Mouse (Mus musculus): ENCODE data around the gene Get4.

DNA sequence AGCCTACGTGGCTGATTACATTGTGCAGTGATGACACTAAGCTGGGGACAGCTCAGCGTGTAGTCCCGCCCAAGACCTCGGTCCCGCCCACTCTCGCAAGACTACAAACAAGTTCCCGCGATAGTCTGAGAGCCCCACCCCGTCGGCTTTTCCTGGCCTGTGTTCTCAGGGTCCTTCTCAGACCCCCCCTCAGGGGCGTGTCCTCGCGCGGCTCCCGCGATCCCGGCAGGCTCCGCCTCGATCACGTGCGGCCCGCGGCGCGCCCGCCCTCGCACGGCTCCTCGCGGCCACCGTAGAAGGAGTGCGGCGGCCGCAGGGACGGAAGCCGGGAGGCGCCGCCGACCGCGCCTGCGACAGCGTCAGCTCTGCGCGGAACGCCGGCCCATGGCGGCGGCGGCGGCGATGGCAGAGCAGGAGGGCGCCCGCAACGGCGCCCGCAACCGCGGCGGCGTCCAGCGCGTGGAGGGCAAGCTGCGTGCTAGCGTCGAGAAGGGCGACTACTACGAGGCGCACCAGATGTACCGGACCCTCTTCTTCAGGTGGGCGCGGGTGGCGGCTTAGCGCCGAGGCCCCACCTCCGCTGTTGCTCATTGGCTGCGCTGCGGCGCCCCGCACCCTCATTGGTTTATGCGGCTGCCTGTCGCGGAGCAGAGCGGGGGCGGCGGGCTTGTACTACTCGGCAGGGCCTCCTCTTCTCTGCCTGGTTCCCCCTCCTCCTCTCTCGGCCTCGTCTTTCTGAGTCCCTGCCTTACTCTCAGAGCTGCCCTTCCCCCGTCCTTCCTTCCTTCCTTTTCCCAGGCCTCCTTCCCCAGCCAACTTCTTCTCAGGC is at the start of gene Get4:
- TF ChIP-seq CTCF (conservative IDR thresholded peaks at IDR 0.05 in 1 of 2, IDR thresholded peaks at IDR 0.05 in 1 of 2; ENCODE audit: low read depth in 2 of 2, low read length in 2 of 2) (no peak), POLR2A (IDR thresholded peaks at IDR 0.05; ENCODE audit: low read depth, low read length) (peak; percentile 96), MAX (IDR thresholded peaks at IDR 0.05; ENCODE audit: low read length) (peak; percentile 80; the same call in 1 of the 2 replicates), ZMIZ1 (IDR thresholded peaks at IDR 0.05; ENCODE audit: low read depth, low read length) (peak; percentile 88), ZKSCAN1 (IDR thresholded peaks at IDR 0.05; ENCODE audit: borderline replicate concordance, low read depth, low read length) (no peak), RCOR1 (conservative IDR thresholded peaks at IDR 0.05; ENCODE audit: low read depth, low read length) (no peak), MAFK (IDR thresholded peaks at IDR 0.05; ENCODE audit: insufficient replicate concordance, low read length) (no peak), ZC3H11A (IDR thresholded peaks at IDR 0.05; ENCODE audit: low read depth, low read length) (no peak), ZNF384 (IDR thresholded peaks at IDR 0.05; ENCODE audit: low read depth, low read length) (no peak), MYC (IDR thresholded peaks at IDR 0.05; ENCODE audit: low read depth, low read length) (peak; percentile 46; the same call in 1 of the 2 replicates), EP300 (IDR thresholded peaks at IDR 0.05; ENCODE audit: low read length) (no peak), RAD21 (IDR thresholded peaks at IDR 0.05; ENCODE audit: low read depth, low read length) (no peak)
